Mouse (Mus musculus) Patski (cell line): ENCODE data around the gene Ppp1cb. TPM values are rescaled to one million over a fixed set of nuclear protein-coding genes. Genes with fewer than 3 reads are reported as not detected.

Experiments
- ATAC-seq: fragments of 100-300 bp; one replicate; pipeline ENCODE4 v1.8.0; 2021
- CTCF ChIA-PET: fragments of 350-600 bp; sonication (Branson Sonifier 250); formaldehyde crosslinking; loops from one replicate; lab custom pipeline; 2022; ENCODE audit warnings: inconsistent platforms; lab: Charles Lee
- POLR2A ChIA-PET: fragments of 350-600 bp; sonication (Branson Sonifier 250); formaldehyde crosslinking; loops from one replicate; lab custom pipeline; 2022; ENCODE audit warnings: antibody characterized with exemption, inconsistent platforms; lab: Charles Lee
- DNase-seq: peaks from one replicate; pipeline ENCODE4 v3.0.0-alpha.2; 2011; ENCODE audit warnings: low read depth, low spot score
- H3K27me3 ChIP-seq: fragments of 371-371 bp; one replicate; pipeline ENCODE4 v1.5.1; 2021
- CTCF ChIP-seq: fragments of 100-300 bp; IDR thresholded peaks from one replicate; pipeline ENCODE4 v1.5.1; 2021
- in situ Hi-C: fragments of 300-500 bp; cut with MboI; formaldehyde crosslinking; loops from 3 replicates; pipeline ENCODE4 v1.11.1; 2018; ENCODE audit warnings: low pct_unique_long_range_greater_than_20kb, mixed read lengths
- polyA plus RNA-seq: library from polyadenylated mRNA; unstranded; gene quantifications from one replicate; pipeline ENCODE4 v1.2.3, GENCODE M21; 2021

The Ppp1cb gene
- polyA plus RNA-seq, 1 experiment from 2014 or later: 243 TPM

- CTCF ChIA-PET: no interaction called here
- no peak for TF ChIP-seq CTCF
- ATAC-seq (no peak), DNase-seq (no peak)
- in situ Hi-C loops: no loop called here
- POLR2A ChIA-PET: no interaction called here
- H3K27me3 ChIP-seq: peaks cover 13% of the 10 kb centered on the region
Observed at GRCm38 (mm10) chr5:32564697-32565096, 106.1 kb downstream of the Ppp1cb start.

Other genes starting within 250 kb of the Ppp1cb start
- gene Plb1, start 226.1 kb upstream of the Ppp1cb start, polyA plus RNA-seq: 0.23 TPM
- gene Yes1, start 152.3 kb downstream of the Ppp1cb start, polyA plus RNA-seq: 39.3 TPM